Mouse (Mus musculus): ENCODE results near the gene Lrfn2. TPM values are rescaled to one million over a fixed set of nuclear protein-coding genes. Genes with fewer than 3 reads are reported as not detected.

The Lrfn2 gene
- polyA plus RNA-seq, 1 experiment from 2014 or later: not detected

DNA sequence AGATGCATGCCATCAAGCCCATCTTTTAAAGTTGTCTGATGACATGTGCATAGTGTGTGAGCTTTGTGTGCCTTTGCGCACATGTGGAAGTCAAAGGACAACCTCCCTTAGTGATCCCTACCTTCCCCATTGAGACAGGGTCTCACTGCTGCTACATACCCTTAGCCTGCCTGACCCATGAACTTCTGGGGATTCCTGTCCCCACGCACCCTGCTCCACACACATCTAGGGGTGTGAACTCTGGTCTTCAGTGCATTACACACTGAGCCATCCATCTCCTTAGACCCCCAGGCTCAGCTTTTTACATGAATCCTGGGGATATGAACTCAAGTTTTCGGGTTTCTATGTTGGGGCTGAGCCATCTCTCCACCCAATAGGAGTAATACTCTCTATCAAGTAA, 179.2 kb downstream of the Lrfn2 start:
- H3K36me3 ChIP-seq (ENCODE audit: inconsistent target): no peaks in the 10 kb centered on the region
- WGBS (ENCODE audit: missing documents): 95% methylated on average over 3 of the region's 3 CpGs
- no peaks in the 10 kb centered on the region for H3K79me2 ChIP-seq (ENCODE audit: inconsistent target)
- H3K4me3 ChIP-seq (ENCODE audit: inconsistent target): no peak overlapping the region
- H3K27ac ChIP-seq: no peak overlapping the region

DNA sequence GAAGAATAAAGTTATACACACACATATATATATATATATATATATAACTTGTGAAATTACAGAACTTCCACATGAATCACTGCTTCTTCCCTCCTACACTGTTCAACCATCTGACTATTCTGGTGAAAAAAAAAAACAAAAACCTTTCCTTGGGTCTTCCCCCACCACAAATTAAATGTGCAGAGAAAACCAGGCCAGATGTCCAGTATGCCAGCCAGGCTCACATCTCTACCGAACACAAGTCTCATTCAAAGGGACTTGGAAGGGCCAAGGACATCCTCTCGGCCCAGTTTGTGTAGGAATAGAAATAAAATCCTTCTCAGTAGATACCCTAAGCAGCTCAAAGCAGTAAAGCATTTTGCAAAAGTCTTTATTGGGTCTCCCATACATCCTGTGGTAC, 179.7 kb downstream of the Lrfn2 start:
- Histone ChIP-seq H3K79me2 (ENCODE audit: inconsistent target) (no peaks in the 10 kb centered on the region), H3K27ac (no peak overlapping the region), H3K4me3 (ENCODE audit: inconsistent target) (no peak overlapping the region), H3K36me3 (ENCODE audit: inconsistent target) (no peaks in the 10 kb centered on the region)
- 86% methylated on average over 2 of the region's 2 CpGs for WGBS (ENCODE audit: missing documents)

- WGBS (ENCODE audit: missing documents): 57% methylated on average over 3 of the region's 3 CpGs
- Histone ChIP-seq H3K4me3 (ENCODE audit: inconsistent target) (no peak overlapping the region), H3K79me2 (ENCODE audit: inconsistent target) (no peaks in the 10 kb centered on the region), H3K36me3 (ENCODE audit: inconsistent target) (no peaks in the 10 kb centered on the region), H3K27ac (no peak overlapping the region)
These were observed 181.2 kb downstream of the Lrfn2 start for GRCm38 (mm10) chr17:49113336-49113735.

DNA sequence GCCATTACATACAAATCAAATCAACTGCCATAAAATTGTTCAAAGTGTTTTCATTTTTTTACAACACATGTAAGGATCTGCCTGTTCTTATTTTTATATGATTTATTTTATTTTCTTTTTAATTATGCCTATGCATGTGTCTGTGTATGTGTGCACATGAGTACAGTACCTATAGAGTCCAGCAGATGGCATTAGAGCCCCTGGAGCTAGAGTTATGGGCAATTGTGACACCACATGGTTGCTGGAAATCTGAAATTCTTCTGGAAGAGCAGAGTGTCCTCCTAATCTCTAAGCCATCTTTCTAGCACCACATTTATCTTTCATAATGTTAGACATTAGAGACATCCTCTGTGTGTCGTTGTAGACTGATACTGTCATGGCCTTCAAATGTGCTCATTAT, 192.0 kb downstream of the Lrfn2 start:
- Histone ChIP-seq H3K36me3 (ENCODE audit: inconsistent target) (no peaks in the 10 kb centered on the region), H3K27ac (no peak overlapping the region), H3K79me2 (ENCODE audit: inconsistent target) (no peaks in the 10 kb centered on the region), H3K4me3 (ENCODE audit: inconsistent target) (no peak overlapping the region)
- WGBS (ENCODE audit: missing documents): 86% methylated on average over 1 of the region's 1 CpGs

DNA sequence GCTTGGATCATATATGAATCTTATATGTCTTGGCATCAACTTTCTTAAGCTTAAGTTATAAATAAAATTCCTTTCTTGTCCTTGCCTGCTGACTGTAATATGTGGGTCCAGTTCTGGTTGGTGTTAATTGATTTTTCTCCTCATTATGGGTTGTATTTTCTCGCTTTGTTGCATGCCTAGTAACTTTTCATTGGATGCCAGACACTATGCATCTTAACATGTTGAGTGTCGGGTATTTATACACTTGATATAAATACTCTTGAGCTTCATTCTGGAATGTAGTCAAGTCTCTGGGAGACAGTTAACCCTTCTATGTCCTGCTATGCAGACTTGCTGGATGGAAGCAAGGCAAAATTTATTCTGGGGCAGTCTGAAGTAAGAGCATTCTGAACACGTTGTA, 192.5 kb downstream of the Lrfn2 start:
- Histone ChIP-seq H3K27ac (no peak overlapping the region), H3K79me2 (ENCODE audit: inconsistent target) (no peaks in the 10 kb centered on the region), H3K36me3 (ENCODE audit: inconsistent target) (no peaks in the 10 kb centered on the region), H3K4me3 (ENCODE audit: inconsistent target) (no peak overlapping the region)
- WGBS (ENCODE audit: missing documents): 100% methylated on average over 3 of the region's 3 CpGs
